Mouse (Mus musculus): ENCODE results near the gene Col4a2. TPM values are rescaled to one million over a fixed set of nuclear protein-coding genes. Genes with fewer than 3 reads are reported as not detected.

Gene Col4a2
- polyA plus RNA-seq, 3 experiments from 2014 or later = not detected

DNA sequence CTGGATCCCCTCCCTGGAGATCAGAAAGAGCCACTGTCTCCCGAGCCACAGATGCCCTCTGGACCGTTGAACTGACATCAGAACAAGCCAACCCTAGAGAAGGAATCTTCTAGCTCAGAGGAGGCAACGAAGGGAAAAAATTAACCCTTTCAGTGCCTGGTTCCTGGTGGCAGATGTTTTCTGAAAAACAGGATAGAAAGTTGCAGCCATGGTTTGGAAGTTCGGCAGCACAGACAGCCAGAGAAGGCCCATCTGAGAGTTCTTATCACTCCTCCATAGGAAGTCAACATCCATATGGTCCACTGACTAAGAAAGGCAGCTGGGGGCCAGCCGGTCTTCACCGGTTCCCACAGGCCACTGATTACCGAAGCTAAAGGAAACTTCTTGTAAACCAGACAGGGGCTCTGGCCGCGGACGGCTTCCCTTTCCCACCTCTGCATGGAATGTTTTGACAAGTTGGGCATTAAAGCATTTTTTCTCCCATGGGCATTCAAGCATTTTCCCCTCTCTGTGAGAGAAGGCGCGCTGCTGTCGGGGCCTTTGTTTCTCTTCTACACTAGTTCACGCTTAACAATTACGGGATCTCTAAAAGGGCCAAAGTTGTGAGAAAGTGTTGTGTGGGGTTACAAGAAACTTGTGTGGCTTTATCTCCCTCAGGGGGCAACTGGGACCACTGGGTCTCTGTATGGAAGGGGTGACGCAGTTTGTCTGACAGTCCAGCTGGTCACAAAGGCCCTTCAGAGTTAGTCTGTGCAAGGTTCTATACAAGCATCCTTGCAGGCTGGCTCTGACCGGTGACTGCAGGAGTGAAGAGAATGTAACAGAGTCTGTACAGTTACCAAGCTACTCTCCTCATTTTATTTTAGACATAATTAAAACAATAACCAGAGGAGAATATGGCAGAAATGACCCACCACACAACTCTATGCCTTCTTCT, 49.9 kb downstream of the Col4a2 start:
- no peak for ATAC-seq

GRCm38 (mm10) chr8:11363340-11364126, 50.9 kb downstream of the Col4a2 start:
- no peak for ATAC-seq

DNA sequence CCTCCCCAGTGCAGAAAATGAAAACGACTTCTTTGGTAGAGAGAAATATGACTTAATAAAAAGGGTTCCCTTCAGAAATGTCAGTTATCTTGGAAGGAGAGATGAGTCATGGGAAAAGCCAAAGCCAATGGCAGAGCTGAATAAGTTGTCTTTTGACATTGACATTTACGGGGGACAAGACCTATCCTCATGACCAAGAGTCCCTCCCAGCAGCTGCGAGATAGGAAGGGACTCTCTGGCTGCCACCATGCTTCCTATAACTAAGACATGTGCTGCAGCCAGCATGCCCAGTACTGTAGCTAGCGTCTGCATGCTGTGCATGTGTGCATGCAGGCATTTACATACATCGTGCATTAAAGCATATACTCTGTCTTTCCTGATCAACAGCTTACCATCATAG, 53.6 kb downstream of the Col4a2 start:
- ATAC-seq = no peak

DNA sequence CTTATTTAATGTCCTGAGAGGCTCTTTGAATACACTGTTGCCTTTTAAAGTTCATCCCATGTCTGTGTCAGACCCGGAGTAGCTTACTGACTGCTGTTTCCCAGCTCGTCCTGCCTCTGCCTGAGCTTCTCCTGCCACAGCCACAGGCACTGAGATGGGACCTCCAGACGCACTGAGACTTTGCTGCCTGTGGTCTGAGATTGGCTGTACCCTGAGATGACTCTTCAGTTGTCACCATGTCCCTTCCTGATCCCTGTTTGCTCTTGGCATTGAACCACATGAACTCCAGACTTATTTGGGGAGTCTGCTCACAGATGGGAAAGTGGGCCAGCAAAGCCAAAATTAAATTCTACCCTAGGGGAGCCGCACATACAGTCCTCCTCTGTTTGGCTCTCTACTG, 54.1 kb downstream of the Col4a2 start:
- no peak for ATAC-seq

DNA sequence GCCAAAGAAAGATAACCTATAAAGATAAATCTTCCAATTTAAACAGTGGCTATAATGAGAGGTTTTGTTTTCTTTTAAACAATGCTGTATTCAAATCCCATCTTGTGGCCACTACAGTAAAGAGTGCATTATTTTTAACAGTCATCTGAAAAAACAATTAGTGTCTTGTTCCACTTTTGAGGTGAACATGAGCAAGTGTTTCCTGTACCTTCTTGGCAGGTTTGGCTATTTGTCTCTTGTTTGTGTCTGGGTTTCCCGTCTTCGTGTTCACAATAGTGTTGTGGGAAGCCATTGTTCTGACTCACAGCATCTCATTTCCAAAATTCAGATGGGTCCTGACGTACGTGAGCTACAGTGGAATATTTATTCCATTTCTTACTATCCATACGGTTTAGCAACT, 55.1 kb downstream of the Col4a2 start:
- ATAC-seq = no peak

- ATAC-seq = no peak
Measured at GRCm38 (mm10) chr8:11369526-11370203, 57.1 kb downstream of the Col4a2 start.

DNA sequence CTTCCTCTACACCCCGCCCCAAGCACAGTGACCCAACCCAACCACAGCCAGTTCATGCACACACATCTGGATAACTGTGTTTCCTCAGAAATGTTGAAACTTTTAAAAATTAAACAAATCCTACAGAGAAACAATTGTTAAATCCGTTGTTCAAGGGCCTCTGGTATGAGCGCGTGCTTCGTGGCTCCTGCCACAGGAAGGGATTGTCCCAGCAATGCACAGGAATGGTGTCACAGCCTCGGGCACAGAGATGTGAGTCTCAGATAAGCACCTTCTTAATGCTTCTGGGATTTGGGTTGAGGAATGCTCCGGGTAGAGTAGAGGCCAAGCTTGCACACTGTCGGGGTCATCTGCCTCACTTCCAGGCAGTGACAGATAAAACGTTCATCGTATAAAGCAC, 58.7 kb downstream of the Col4a2 start:
- no peak for ATAC-seq

GRCm38 (mm10) chr8:11372080-11372479, 59.5 kb downstream of the Col4a2 start:
- ATAC-seq = no peak

DNA sequence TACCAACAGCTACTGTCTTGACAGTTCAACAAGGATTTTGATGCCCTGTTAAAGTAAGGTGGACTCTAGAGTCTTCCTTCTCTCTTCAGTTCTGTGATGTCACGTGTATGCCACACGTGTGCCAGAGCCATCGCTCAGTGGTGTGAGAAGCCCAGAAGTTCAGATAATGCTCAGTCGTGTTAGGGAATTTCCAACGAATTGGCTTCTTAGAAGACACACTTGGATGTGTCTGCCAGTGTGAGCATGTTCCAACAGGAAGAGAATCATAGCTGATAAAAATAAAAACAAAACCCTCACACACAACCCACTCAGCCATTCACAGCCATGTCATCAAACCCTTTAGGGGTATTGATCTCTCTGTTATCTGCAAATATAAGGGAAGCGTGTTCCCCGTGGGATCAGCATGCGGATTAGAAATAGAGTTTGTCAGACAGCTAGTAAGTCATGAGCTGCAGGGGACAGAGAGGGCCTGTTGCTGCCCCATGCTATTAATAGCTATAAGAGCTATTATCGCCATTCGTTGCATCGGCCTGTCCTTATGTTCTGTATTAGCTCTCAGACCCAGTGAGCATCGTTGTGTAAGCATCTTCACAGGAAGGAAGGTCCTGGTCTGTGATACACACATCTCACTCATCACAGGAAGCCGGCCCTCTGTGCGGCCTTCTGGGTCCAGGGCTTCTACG, 61.2 kb downstream of the Col4a2 start:
- no peak for ATAC-seq

- ATAC-seq = no peak
Measured at GRCm38 (mm10) chr8:11374326-11375076, 61.9 kb downstream of the Col4a2 start.

GRCm38 (mm10) chr8:11375749-11376438, 63.3 kb downstream of the Col4a2 start:
- no peak for ATAC-seq

GRCm38 (mm10) chr8:11377391-11378210, 65.0 kb downstream of the Col4a2 start:
- no peak for ATAC-seq

DNA sequence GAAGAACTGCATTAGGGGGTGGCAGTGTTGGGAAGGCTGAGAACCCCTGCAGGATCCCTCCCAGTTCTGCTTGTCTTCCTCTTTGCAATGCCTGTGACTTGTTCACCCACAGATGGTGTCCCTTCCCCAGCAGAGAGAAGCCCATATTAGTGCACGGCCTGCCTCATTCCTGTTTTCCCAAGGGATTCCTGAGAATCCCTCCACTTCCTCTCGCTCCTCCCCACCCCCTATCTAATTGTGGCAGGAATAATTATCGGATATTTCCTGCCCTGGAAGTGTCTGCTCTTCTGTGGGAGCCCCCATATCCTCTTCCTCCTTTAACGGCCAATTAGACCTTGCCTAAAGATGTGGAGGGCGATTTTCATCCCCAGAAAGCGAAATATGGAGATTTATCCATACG, 67.0 kb downstream of the Col4a2 start:
- no peak for ATAC-seq

DNA sequence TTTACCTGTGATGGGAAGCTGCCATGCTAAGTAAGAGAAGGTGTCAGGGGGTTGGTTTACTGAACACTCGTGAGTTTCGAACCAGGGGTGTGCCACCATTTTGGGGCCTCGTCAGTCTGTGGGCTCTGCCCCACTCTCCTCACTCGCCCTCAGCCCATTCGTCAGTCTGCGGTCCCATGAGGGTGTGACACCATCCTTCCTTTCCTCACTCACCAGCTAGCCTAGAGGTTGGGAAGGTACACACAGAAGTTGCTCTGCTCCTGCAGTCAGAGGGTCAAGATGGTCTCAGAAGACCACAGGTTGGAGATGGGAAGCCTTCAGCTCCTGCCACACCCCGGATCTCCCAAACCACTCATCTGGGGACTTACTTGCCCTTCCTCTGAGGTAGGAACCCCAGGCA, 68.9 kb downstream of the Col4a2 start:
- no peak for ATAC-seq

- no peak for ATAC-seq
Measured at GRCm38 (mm10) chr8:11382059-11382810, 69.6 kb downstream of the Col4a2 start.

- no peak for ATAC-seq
Measured at GRCm38 (mm10) chr8:11382933-11383332, 70.3 kb downstream of the Col4a2 start.

DNA sequence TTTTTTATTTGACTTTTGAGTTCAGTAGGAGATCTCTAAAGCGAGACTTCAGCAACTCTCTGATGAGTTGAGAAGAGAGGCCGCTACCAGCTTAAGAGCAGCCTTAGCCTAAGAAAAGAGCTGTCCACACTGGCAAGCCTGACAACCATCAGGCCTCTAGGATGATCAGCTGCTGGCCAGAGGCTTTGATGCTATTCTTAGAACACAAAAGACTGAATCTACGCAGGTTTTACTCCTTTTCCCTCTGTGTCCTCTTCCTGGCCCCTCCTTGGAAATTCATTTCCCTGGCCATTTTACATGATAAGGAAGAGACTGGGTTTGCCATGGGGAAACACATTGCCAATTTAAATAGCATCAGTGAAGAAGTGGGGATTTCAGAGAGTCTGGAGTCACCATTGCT, 70.8 kb downstream of the Col4a2 start:
- no peak for ATAC-seq

GRCm38 (mm10) chr8:11384841-11385240, 72.2 kb downstream of the Col4a2 start:
- no peak for ATAC-seq

DNA sequence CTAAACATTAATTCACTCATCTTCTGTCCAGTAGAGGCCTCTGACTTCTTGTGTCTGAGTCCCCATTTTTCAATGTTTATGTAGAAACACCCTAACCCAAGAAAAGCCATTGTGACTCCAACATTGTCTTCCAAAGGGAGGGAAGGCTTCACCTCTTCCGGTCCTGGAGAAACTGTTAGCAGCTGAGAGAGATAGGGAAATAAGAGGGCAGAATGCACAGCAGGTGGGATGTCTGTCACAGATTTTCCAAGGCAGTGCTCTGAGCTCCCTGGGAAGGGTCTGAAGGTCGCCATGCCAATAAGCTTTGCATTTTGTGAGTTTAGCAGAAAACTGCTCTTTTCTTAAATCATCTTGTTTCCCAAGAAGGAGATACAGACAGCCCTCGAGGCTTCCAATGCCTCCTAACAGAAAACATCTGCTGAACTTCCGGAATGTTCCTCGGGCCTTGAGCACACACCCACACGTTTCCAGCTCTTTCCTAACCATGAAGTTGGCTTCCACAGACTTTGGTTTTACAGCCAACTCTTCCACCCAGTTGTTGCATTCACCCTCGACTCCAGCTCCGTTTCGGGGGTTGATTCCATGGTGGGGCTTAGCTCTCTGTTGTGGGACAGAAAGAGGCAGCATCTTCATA, 72.8 kb downstream of the Col4a2 start:
- no peak for ATAC-seq

Data from inflammation-experienced regulatory T-cells, adult 6 months (primary cell).